In the genomic region with DNA sequence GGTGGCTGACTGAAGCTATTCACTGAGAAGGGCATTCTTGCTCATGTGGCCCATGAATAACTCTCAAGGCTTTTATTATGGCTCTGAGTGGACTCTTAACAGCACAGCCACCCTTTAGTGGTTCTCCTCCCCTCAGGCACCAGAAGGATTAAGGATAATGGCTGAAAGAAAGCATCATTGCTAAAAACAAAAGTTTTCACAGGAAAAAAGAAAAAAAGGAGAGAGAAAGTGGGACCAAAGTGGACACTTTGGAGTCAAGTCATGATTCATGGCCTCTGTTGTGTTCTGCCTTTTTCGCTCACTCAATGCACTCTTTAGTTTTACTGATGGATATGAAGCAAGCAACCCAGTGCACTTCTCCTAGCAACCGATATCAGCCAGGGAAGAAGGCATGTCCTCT, we compare ENCODE assay signal across 17 mouse cellular contexts. TPM values are rescaled to one million over a fixed set of nuclear protein-coding genes. Genes with fewer than 3 reads are reported as not detected.
A peak's percentile ranks its signal among the peaks of the same experiment; 100 is the strongest.
DNase-seq lines count a peak whose midpoint lies in the region; ATAC-seq lines count a peak whose summit lies in the region.
"Had no signal": no experiment of that assay in that cellular context is flagged by ENCODE, and none has a peak within 500 bp of the region (broad histone marks: within the 10 kb centered on the region; RNA-seq: fewer than 3 reads in every experiment).

No protein-coding gene starts in this region.

- 0 out of 2 replicates have a peak, but pooled peaks cover 5% of the 10 kb centered on the region for H3K36me3 ChIP-seq in forebrain, embryonic 10.5 days (replicated peaks)
- no peaks in the 10 kb centered on the region for H3K36me3 ChIP-seq in hindbrain, embryonic 11.5 days (ENCODE audit: control insufficient read depth, insufficient read depth, low read length)
- no peaks in the 10 kb centered on the region for H3K36me3 ChIP-seq in neural tube, embryonic 11.5 days (ENCODE audit: control insufficient read depth, insufficient read depth, low read length)
- H3K36me3 ChIP-seq: G1E; lung, embryonic 15.5 days had no signal

- peak; percentile 92 for ATAC-seq in hindbrain, embryonic 11.5 days (ENCODE audit: low FRiP score)
- ATAC-seq in neural tube, embryonic 11.5 days (ENCODE audit: insufficient read depth, low FRiP score, low TSS enrichment): peak; percentile 95
- ATAC-seq in erythroid progenitor cell, adult 5-6 weeks (replicated peaks; ENCODE audit: low FRiP score, poor library complexity, severe bottlenecking): no peak

- peaks cover 49% of the 10 kb centered on the region for H3K4me1 ChIP-seq in forebrain, embryonic 10.5 days
- H3K4me1 ChIP-seq in hindbrain, embryonic 11.5 days (replicated peaks; ENCODE audit: control insufficient read depth, insufficient read depth, low read length): no peaks in the 10 kb centered on the region
- peaks cover 9% of the 10 kb centered on the region; the same call in 1 of the 2 replicates for H3K4me1 ChIP-seq in neural tube, embryonic 11.5 days (ENCODE audit: control insufficient read depth, insufficient read depth, low read length)
- H3K4me1 ChIP-seq: lung, embryonic 15.5 days had no signal

- no peak overlapping the region for H3K4me3 ChIP-seq in forebrain, embryonic 10.5 days
- no peak overlapping the region for H3K4me3 ChIP-seq in hindbrain, embryonic 11.5 days (ENCODE audit: low read depth, low read length)
- H3K4me3 ChIP-seq in neural tube, embryonic 11.5 days (ENCODE audit: low read depth, low read length): no peak overlapping the region
- H3K4me3 ChIP-seq: gastrocnemius, adult 2 months; lung, embryonic 15.5 days had no signal

- no peak overlapping the region for H3K9ac ChIP-seq in hindbrain, embryonic 11.5 days (ENCODE audit: low read depth, low read length)
- no peak overlapping the region for H3K9ac ChIP-seq in neural tube, embryonic 11.5 days (ENCODE audit: low read length)
- H3K9ac ChIP-seq: lung, embryonic 15.5 days had no signal

- H3K4me2 ChIP-seq in hindbrain, embryonic 11.5 days (replicated peaks; ENCODE audit: low read depth, low read length): no peak overlapping the region
- H3K4me2 ChIP-seq in neural tube, embryonic 11.5 days (ENCODE audit: low read depth): no peak overlapping the region
- H3K4me2 ChIP-seq: lung, embryonic 15.5 days had no signal

- H3K9me3 ChIP-seq in forebrain, embryonic 10.5 days: no peaks in the 10 kb centered on the region
- H3K9me3 ChIP-seq in hindbrain, embryonic 11.5 days (ENCODE audit: control insufficient read depth, low read length): no peaks in the 10 kb centered on the region
- H3K9me3 ChIP-seq in neural tube, embryonic 11.5 days (ENCODE audit: control insufficient read depth, low read length): no peaks in the 10 kb centered on the region
- H3K9me3 ChIP-seq: G1E; lung, embryonic 15.5 days had no signal

- peak; percentile 77 for DNase-seq in embryo, embryonic 10.5 days (ENCODE audit: low spot score)
- peak; percentile 43 for DNase-seq in forebrain, embryonic 10.5 days (ENCODE audit: extremely low spot score, low spot score)
- DNase-seq in hindbrain, embryonic 11.5 days (ENCODE audit: low spot score): peak; percentile 57
- DNase-seq in neural tube, embryonic 11.5 days (ENCODE audit: low spot score): peak; percentile 58
- no peak for DNase-seq in ovary, adult 18-20 months (ENCODE audit: low spot score)
- no peak for DNase-seq in spleen, adult 12 weeks (ENCODE audit: low spot score)
- DNase-seq: adrenal gland, adult 2 months; cerebellum, adult 18-20 months; gastrocnemius, adult 2 months; heart, postnatal 10 days; right cerebral cortex, postnatal 4 days; thymus, adult 18-20 months had no signal

- 33% methylated on average over 2 of the region's 2 CpGs for WGBS in forebrain, embryonic 10.5 days
- WGBS in hindbrain, embryonic 11.5 days: 35% methylated on average over 2 of the region's 2 CpGs
- 46% methylated on average over 2 of the region's 2 CpGs for WGBS in neural tube, embryonic 11.5 days

- H3K27ac ChIP-seq in forebrain, embryonic 10.5 days: peak overlapping the region; percentile 31; the same call in 1 of the 2 replicates
- no peak overlapping the region for H3K27ac ChIP-seq in hindbrain, embryonic 11.5 days (ENCODE audit: low read depth, low read length)
- no peak overlapping the region for H3K27ac ChIP-seq in neural tube, embryonic 11.5 days (ENCODE audit: low read depth, low read length)
- H3K27ac ChIP-seq: gastrocnemius, adult 2 months; kidney, postnatal 0 days; lung, embryonic 15.5 days had no signal

- H3K27me3 ChIP-seq in forebrain, embryonic 10.5 days (ENCODE audit: poor library complexity, severe bottlenecking): peaks cover 14% of the 10 kb centered on the region; the same call in 1 of the 2 replicates
- no peaks in the 10 kb centered on the region for H3K27me3 ChIP-seq in hindbrain, embryonic 11.5 days (ENCODE audit: control insufficient read depth, insufficient read depth, low read length)
- H3K27me3 ChIP-seq in neural tube, embryonic 11.5 days (ENCODE audit: control insufficient read depth, insufficient read depth, low read length): no peaks in the 10 kb centered on the region
- H3K27me3 ChIP-seq: lung, embryonic 15.5 days had no signal

RNA-seq across cellular contexts. Expression of a gene that starts 14.3 kb away (rescaled TPM):
- polyA plus RNA-seq in forebrain, embryonic 10.5 days (2016; fragmentation: Nextera tagmentation; extraction: Ambion mirVana): 14.2 and 14.4 TPM in 2 replicates
- 33.1 and 37.5 TPM in 2 replicates for polyA plus RNA-seq in hindbrain, embryonic 11.5 days (2014; fragmentation: Nextera tagmentation; extraction: Ambion mirVana)
- polyA plus RNA-seq in neural tube, embryonic 11.5 days (2014; fragmentation: Nextera tagmentation; extraction: Ambion mirVana): 32.0 and 34.4 TPM in 2 replicates
- not detected in 2 replicates for total RNA-seq in erythroid progenitor cell, adult 5-6 weeks (2015; ENCODE audit: low replicate concordance)
- total RNA-seq in erythroid progenitor cell, adult 5-6 weeks (2017; ENCODE audit: low replicate concordance): not detected in 2 replicates
- total RNA-seq: megakaryocyte progenitor cell, adult 5-6 weeks had no signal
- polyA plus RNA-seq: G1E had no signal

Comparison
In these comparisons a context has a peak if more than half of its experiments do, and no peak if none do; other contexts are left out.
1. DNase-seq: peak in embryo, embryonic 10.5 days (single experiment), forebrain, embryonic 10.5 days (single experiment), hindbrain, embryonic 11.5 days (single experiment) and neural tube, embryonic 11.5 days (single experiment); none in ovary, adult 18-20 months (single experiment) and spleen, adult 12 weeks (single experiment).